Mouse (Mus musculus) ES-Bruce4 (cell line): ENCODE measurements around the gene Brpf1.

ENCODE experiments used
- CTCF ChIP-seq: IDR thresholded peaks from one replicate; pipeline ENCODE4 v1.8.1; 2011; ENCODE audit warnings: low read depth, low read length
- POLR2A ChIP-seq: IDR thresholded peaks from one replicate; pipeline ENCODE4 v1.8.1; 2011; ENCODE audit warnings: low read length; ENCODE audit not compliant: insufficient read depth

- TF ChIP-seq POLR2A (no peak), CTCF (no peak)
Observed at GRCm38 (mm10) chr6:113306322-113306985, 483 bp upstream of the Brpf1 start.
